Mouse (Mus musculus) kidney, postnatal 0 days (tissue): Measurements from ENCODE around the gene Umad1. TPM values are rescaled to one million over a fixed set of nuclear protein-coding genes. Genes with fewer than 3 reads are reported as not detected.

Source experiments
- ATAC-seq: fragments of 200-750 bp; cut with Nextera tagmentation; replicated peaks from 2 replicates; pipeline ENCODE4 v1.8.0; 2017; ENCODE audit warnings: low read depth, moderate number of reproducible peaks, moderate TSS enrichment, moderate library complexity; ENCODE audit not compliant: low FRiP score
- DNase-seq: peaks from one replicate; pipeline ENCODE4 v3.0.0-alpha.2; 2016; ENCODE audit warnings: low spot score
- H3K27ac ChIP-seq: fragments of 300-500 bp; sonication (generic); 2 replicates; pipeline ENCODE4 v1.5.1; 2014; ENCODE audit warnings: mild to moderate bottlenecking
- H3K27me3 ChIP-seq: fragments of 300-500 bp; sonication (generic); 2 replicates; pipeline ENCODE4 v1.6.1; 2014; ENCODE audit warnings: low read length, mixed read lengths; ENCODE audit not compliant: insufficient read depth
- H3K36me3 ChIP-seq: fragments of 300-500 bp; sonication (generic); 2 replicates; pipeline ENCODE4 v1.6.1; 2014; ENCODE audit warnings: low read length, mixed read lengths; ENCODE audit not compliant: insufficient read depth
- H3K4me1 ChIP-seq: fragments of 300-500 bp; sonication (generic); replicated peaks from 2 replicates; pipeline ENCODE4 v1.6.1; 2014; ENCODE audit warnings: antibody characterized with exemption, low read length, mixed read lengths; ENCODE audit not compliant: insufficient read depth
- H3K4me2 ChIP-seq: fragments of 300-500 bp; sonication (generic); 2 replicates; pipeline ENCODE4 v1.6.1; 2014; ENCODE audit warnings: mild to moderate bottlenecking, low read length, moderate library complexity, mixed read lengths
- H3K4me3 ChIP-seq: fragments of 300-500 bp; sonication (generic); replicated peaks from 2 replicates; pipeline ENCODE4 v1.5.1; 2014; ENCODE audit warnings: low read depth, low read length
- H3K9ac ChIP-seq: fragments of 300-500 bp; sonication (generic); 2 replicates; pipeline ENCODE4 v1.6.1; 2014; ENCODE audit warnings: low read depth, low read length
- H3K9me3 ChIP-seq: fragments of 300-500 bp; sonication (generic); replicated peaks from 2 replicates; pipeline ENCODE4 v1.6.1; 2016; ENCODE audit warnings: low read length, inconsistent platforms, mixed read lengths
- CTCF ChIP-seq: IDR thresholded peaks from 2 replicates; pipeline ENCODE4 v1.5.1; 2016; ENCODE audit warnings: antibody characterized with exemption, low read depth, mild to moderate bottlenecking, moderate library complexity
- WGBS: fragments of 180-500 bp; shearing (Covaris S2); extraction: QIAGEN DNeasy Blood & Tissue Kit; methylation state at CpG from one replicate; pipeline ENCODE4 v1.1.7; 2014; 5-methylcytosine and 5-hydroxymethylcytosine counted together
- polyA plus RNA-seq: library from polyadenylated mRNA; unstranded; fragments of >200 nt; fragmentation: Nextera tagmentation; extraction: Ambion mirVana; gene quantifications from 2 replicates; pipeline ENCODE4 v1.2.1, GENCODE M21; 2015

Umad1 gene
- polyA plus RNA-seq, 1 experiment from 2014 or later: 28.4 TPM

GRCm38 (mm10) chr6:8423142-8423541 lies 164.1 kb downstream of the Umad1 start:
- no peak for ATAC-seq
- Histone ChIP-seq H3K4me2 (no peak overlapping the region), H3K27ac (no peak overlapping the region), H3K4me3 (no peak overlapping the region), H3K27me3 (no peaks in the 10 kb centered on the region), H3K4me1 (no peaks in the 10 kb centered on the region), H3K9me3 (no peaks in the 10 kb centered on the region), H3K36me3 (no peaks in the 10 kb centered on the region), H3K9ac (no peak overlapping the region)
- DNase-seq: no peak
- TF ChIP-seq CTCF: no peak
- 94% methylated on average over 2 of the region's 2 CpGs for WGBS

- H3K36me3 ChIP-seq: no peaks in the 10 kb centered on the region
- no peak for TF ChIP-seq CTCF
- DNase-seq (no peak), ATAC-seq (no peak)
- H3K27ac ChIP-seq: no peak overlapping the region
- no peak overlapping the region for H3K4me2 ChIP-seq
- H3K4me3 ChIP-seq: no peak overlapping the region
- H3K9ac ChIP-seq: no peak overlapping the region
- 72% methylated on average over 5 of the region's 5 CpGs for WGBS
- H3K27me3 ChIP-seq: no peaks in the 10 kb centered on the region
- no peaks in the 10 kb centered on the region for H3K4me1 ChIP-seq
- no peaks in the 10 kb centered on the region for H3K9me3 ChIP-seq
Observed at GRCm38 (mm10) chr6:8427692-8428091, 168.6 kb downstream of the Umad1 start.

DNA sequence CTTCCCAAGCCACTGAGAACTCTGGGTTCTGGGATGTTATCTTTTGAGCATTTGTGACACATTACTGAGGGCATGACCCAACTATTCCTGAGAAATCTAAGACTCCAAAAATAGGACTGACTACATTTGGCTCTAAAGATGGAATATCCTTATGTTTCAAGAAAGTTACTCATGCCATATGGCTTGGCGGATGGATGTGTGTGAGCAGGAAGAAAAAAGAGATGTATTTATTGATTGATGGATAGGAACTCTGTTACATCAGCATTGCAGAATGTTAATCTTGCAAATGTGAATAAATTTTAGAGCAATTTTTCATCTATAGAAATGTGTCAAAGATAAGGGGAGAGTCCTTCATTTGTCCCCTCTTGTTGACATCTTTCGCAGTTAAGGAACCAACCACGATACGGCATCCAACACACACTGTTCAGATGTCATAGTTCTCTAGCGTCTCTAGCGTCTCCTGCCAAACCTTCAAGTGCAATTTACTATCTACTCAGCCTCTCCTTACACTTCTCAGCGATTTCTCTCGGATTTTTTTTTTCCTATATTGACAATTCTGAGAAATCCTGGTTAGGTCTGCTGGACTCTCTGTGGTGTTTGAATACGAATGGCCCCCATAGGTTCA lies 171.6 kb downstream of the Umad1 start:
- H3K36me3 ChIP-seq: no peaks in the 10 kb centered on the region
- no peak for ATAC-seq
- no peak overlapping the region for H3K4me2 ChIP-seq
- H3K9me3 ChIP-seq: no peaks in the 10 kb centered on the region
- H3K27me3 ChIP-seq: no peaks in the 10 kb centered on the region
- 94% methylated on average over 9 of the region's 9 CpGs for WGBS
- H3K4me3 ChIP-seq: no peak overlapping the region
- no peaks in the 10 kb centered on the region for H3K4me1 ChIP-seq
- no peak overlapping the region for H3K27ac ChIP-seq
- H3K9ac ChIP-seq: no peak overlapping the region
- TF ChIP-seq CTCF: no peak
- DNase-seq: no peak

DNA sequence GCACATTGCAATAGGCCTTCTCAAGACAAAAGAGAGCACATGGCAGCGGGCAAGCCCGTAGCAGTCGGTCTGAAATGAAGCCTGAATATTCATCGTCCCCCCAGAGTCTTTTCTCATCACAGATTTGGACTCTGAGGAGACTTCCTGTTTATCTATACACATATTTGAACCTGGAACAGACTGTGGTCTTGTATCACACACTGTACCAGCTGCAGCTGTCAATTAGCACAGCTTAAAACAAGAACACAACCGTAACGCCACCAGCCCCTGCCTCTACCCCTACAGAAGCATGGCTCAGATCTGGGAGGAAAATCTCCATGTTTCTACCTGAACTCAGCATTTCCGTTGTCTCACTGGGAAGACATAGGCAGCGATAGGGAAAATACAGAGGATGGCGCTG lies 174.1 kb downstream of the Umad1 start:
- H3K4me3 ChIP-seq: no peak overlapping the region
- no peak overlapping the region for H3K9ac ChIP-seq
- DNase-seq (no peak), ATAC-seq (no peak)
- no peaks in the 10 kb centered on the region for H3K9me3 ChIP-seq
- H3K4me1 ChIP-seq: no peaks in the 10 kb centered on the region
- H3K27me3 ChIP-seq: no peaks in the 10 kb centered on the region
- H3K4me2 ChIP-seq: no peak overlapping the region
- WGBS: 94% methylated on average over 9 of the region's 9 CpGs
- H3K27ac ChIP-seq: no peak overlapping the region
- H3K36me3 ChIP-seq: no peaks in the 10 kb centered on the region
- TF ChIP-seq CTCF: no peak

- WGBS: 95% methylated on average over 3 of the region's 3 CpGs
Observed at GRCm38 (mm10) chr6:8437937-8438336, 178.8 kb downstream of the Umad1 start.

GRCm38 (mm10) chr6:8441814-8442213 lies 182.7 kb downstream of the Umad1 start:
- Histone ChIP-seq H3K9me3 (no peaks in the 10 kb centered on the region), H3K4me2 (no peak overlapping the region), H3K4me1 (no peaks in the 10 kb centered on the region), H3K27me3 (no peaks in the 10 kb centered on the region), H3K36me3 (no peaks in the 10 kb centered on the region), H3K27ac (no peak overlapping the region), H3K4me3 (no peak overlapping the region), H3K9ac (no peak overlapping the region)
- DNase-seq (no peak), ATAC-seq (no peak)
- no peak for TF ChIP-seq CTCF
- 85% methylated on average over 3 of the region's 3 CpGs for WGBS

More at GRCm38 (mm10) chr6:8437937-8438336, 178.8 kb downstream of the Umad1 start:
- ATAC-seq: no peak
- Histone ChIP-seq H3K27ac (no peak overlapping the region), H3K9ac (no peak overlapping the region), H3K27me3 (no peaks in the 10 kb centered on the region), H3K4me1 (no peaks in the 10 kb centered on the region), H3K4me2 (no peak overlapping the region), H3K4me3 (no peak overlapping the region), H3K36me3 (no peaks in the 10 kb centered on the region), H3K9me3 (no peaks in the 10 kb centered on the region)
- no peak for DNase-seq
- TF ChIP-seq CTCF: no peak

GRCm38 (mm10) chr6:8446786-8447185 lies 187.7 kb downstream of the Umad1 start:
- no peak; the same call in 1 of the 2 replicates for ATAC-seq
- TF ChIP-seq CTCF: no peak
- H3K27ac ChIP-seq: no peak overlapping the region
- no peak overlapping the region for H3K4me2 ChIP-seq
- 36% methylated on average over 5 of the region's 5 CpGs for WGBS
- H3K9me3 ChIP-seq: no peaks in the 10 kb centered on the region
- no peaks in the 10 kb centered on the region for H3K4me1 ChIP-seq
- DNase-seq: peak; percentile 20
- no peak overlapping the region for H3K9ac ChIP-seq
- no peaks in the 10 kb centered on the region for H3K27me3 ChIP-seq
- H3K36me3 ChIP-seq: no peaks in the 10 kb centered on the region
- no peak overlapping the region for H3K4me3 ChIP-seq
